Mouse (Mus musculus): ENCODE data around the gene Sema3e.
A peak's percentile ranks its signal among the peaks of the same experiment; 100 is the strongest.

Gene Sema3e

DNA sequence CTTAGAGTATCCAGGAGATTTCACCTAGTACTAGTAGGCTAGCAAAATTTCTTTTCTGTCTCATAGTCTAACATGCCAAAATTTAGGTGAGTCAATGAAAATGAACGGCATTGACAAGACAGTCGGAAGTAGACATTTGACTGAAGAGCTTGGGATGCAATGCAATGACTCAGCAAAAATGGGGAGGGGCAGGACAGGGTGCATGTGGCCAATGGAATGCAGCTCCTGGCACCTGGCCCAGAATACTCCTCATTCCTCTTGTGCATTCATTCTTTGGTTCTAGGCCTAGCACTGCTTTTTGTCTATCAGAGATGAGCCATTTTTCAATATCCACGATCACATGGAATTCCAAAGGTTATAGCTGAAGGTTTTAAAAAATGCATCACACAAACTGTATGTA is 48.1 kb downstream of the Sema3e start:
- no peak for DNase-seq (ENCODE audit: low read depth, low spot score)

DNA sequence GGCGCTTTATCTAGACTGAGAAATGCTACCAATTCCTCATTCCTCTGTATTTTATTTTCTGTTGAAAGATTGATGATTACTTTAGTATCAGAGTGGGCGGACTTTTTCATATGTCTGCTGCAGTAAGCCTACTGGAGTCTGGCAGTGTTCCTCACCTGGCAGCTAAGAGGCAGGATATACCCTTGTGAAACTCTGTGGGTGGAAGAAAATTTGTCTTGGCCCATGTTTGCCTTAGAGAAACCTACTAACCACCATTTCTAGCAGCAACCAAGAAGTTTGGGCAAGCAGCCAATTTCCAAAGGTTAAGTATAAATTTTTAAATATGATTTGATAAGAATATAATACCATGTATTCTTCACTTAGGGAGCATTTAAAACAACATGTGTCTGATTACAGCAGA is 63.0 kb downstream of the Sema3e start:
- no peak for DNase-seq (ENCODE audit: low read depth, low spot score)

DNA sequence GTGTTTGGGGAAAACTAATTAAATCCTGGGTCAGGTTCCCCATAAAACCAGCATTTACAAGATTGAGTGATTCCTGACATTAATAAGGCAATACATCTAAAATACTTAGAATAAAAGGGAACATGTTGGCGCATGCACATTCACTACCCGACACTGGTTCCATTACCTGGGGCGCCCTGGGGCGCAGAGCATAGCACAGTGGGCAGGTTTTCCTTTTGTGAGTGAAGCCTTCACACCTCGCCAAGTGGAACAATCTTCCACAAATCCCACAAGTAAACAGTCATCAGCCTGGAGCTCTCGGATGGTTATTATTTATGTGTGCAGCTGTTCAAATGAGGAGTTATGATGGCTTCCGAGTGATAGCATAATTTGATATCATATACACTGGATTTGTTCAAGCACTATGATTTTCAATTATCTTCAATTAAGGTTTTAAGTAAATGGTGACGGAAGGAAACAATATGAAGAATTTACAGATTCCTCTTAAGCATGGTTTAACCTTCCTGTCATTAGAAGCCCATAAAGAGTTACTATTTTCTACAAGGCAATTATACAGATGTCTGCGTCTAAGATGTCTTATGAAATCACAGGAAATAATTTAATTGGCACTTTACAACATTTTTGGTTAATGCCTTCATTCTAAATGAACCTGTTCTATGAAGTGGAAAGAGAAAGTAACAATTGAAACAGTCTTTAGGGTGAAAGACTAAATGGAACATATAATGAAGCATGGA is 65.0 kb downstream of the Sema3e start:
- DNase-seq (ENCODE audit: low read depth, low spot score): no peak

DNA sequence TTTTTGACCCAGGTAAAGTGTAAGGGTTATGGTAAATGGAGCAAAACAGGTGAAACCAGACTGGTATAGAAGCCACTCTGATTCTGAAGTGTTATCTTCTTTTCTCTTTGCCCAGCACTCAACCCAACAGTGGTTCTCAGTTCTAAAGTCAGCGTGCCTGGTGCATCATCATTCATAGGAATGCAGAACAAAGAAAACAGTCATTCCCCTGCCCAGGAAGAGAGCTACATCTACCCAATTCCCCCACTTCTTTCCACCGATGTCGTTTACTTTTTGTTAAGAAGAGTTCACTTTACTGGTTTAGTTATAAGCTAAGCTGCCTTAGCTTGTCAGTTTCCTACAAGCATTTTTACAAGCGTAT is 65.5 kb downstream of the Sema3e start:
- no peak for DNase-seq (ENCODE audit: low read depth, low spot score)

DNA sequence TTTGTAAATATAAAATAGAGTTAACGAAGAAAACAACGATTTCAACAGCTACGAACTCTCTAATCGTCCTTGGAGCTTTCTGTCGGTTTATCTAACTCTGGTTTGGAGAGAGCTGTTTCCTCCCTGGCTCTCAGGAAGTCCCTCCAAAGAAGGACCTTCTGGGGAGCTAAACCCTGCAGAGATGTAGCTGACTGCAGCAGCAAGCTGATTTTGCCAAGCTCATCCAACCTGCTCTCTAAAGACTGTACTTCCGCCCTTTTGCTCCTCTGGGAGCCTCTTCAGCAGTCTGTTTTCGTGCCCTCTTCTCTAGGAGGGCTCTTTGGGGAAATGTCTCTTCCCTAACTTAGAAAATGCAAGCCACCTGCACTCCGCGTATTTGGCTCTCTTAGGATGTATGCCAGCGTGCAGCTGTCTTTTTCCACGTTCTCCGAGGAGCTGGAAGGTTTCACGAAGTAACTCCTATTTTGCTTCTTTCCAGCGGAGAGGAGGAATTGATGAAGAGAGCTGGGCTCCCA is 67.2 kb downstream of the Sema3e start:
- no peak for DNase-seq (ENCODE audit: low read depth, low spot score)

DNA sequence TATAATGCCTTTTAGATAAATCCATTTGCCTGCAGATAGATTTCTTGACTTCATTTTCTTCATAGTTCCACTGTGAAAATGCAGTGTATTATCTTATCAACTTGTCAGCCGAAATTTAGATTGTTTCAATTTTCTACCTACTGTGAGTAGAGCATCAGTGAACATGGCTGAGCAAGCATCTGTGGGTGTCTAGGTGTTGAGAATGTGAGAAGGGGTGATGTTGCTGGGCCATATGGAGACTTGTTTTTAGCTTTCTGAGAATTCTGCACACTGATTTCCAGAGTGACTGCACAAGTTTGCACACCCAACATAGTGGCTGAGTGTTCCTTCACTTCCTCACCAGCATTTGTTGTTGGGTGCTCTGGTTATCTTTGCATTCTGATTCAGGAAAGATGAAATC is 71.1 kb downstream of the Sema3e start:
- no peak for DNase-seq (ENCODE audit: low read depth, low spot score)

DNA sequence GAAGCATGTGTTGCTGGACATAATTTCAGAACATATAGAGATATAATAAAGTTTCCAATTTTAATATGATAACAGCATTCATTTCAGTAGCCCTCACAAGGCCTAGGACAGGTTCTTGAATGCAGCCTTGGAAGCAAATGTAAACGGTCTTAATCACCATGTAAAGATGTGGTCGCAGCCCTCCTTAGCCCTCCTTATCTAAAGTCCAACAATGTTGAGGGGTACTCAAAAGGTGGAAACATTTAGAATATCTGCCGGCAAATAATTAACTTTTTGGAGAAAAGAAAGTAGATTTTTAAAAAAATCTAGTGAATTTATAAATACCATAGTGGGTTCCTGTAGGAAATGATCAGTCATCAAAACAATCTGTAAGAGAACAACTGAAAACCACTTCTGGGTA is 73.6 kb downstream of the Sema3e start:
- no peak for DNase-seq (ENCODE audit: low read depth, low spot score)

DNA sequence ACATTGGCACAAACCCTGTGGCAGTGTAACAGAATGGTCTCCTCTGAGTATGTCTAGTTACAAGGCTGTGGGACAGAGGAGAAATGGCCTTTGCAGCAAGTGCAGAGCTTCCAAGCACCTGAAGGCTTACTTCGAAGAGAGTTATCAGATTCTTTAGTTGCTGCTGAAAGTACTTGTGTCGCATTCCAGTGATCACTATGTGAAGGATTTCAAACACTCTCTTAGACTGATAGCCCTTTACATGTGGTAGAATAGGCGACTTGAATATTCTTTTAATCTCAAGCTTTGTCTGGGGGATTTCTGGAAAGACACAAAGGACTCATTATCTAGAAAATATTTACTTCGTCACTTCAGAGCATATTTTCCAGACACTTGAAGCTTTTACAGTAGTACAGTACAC is 82.3 kb downstream of the Sema3e start:
- DNase-seq (ENCODE audit: low read depth, low spot score): no peak

DNA sequence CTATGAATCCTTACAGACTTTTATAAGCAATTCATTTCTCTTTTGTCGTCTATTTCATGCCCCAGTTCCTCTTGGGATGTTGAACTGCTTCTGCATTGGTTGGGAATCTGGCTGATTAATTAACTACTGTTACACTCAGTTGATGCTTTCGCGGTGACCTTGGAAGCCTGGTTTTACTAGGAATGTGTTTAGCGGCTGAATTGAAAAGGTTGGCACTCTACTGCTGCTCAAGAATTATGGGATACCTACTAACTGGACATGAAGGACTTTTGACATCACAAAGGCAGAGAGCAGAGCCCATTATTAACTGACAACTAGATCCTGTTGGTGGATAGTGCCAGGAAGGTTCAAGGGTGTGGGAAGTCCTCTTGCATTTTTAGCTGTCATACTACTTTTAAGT is 83.9 kb downstream of the Sema3e start:
- DNase-seq (ENCODE audit: low read depth, low spot score): no peak

DNA sequence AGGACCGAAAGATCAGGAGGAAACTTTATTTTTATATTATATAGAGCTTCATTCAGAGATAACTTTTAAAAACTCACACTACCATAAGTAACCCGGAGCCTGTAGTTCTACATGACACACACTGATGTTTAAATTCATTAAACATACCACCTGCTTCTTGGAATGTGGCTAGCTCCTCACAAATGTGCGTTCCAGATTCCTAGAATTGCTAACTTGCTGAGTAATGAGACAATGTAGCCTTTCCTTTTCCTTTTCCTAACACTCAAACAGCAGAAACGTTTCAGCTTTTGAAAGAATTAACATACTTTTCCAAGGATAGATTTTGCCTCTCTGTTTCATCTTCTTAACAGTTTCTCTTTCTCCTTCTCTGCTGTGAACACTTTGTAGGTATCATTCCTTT is 86.3 kb downstream of the Sema3e start:
- DNase-seq (ENCODE audit: low read depth, low spot score): no peak

DNA sequence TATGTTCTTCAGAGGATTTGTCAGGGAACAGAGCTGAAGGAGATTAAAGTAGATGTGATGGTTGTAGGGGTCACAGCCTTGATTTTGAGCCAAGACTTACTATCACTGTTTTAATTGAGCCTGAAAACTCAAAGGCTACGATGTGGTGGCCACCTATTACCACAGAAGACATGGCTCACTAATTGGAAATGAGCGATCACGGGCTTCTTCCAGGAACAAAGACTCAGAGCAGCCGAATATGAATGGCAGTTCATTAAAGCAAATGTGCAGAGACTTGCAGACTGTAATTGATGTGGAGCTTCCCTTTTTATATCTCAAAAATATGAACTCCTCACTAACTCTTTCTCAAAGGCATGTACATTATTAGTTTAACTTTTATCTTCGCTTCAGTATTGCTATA is 96.8 kb downstream of the Sema3e start:
- DNase-seq (ENCODE audit: low read depth, low spot score): no peak

DNA sequence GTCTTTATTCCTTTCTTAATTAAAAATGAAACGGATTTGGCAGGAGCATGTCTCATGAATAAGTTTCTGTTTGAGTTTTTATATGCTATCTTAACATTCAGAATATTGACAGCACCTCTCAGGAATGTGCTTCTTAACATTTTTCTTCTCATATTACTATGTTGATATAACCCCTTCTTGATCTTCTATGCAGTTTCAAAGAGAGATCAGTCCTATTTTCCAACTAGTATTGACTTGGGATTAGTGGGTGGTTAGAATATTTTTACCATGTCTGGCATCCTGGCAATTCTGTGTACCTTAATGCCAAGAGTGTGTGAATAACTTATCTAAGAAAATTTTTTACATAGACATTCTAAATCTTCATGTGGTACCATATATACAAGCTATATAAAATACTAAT is 101.5 kb downstream of the Sema3e start:
- DNase-seq (ENCODE audit: low read depth, low spot score): no peak

DNA sequence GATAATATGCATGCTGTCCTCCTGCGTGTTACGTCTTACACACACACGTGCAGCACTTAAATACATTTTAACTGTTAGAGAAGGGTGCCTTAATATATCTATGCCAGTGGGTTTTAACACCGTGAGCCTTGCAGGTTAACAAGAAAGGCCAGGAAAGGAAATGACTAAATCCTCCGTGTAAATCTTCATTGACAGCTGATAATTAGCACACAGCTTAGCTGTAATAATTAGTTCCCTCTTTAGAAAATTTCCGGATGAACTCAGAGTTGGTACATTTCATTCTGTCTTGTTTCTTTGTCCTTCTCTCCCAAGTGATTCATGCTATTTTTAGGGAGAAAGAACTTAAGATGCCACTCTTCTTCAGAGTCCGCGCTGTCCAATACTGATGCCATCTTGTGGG is 110.9 kb downstream of the Sema3e start:
- no peak for DNase-seq (ENCODE audit: low read depth, low spot score)

DNA sequence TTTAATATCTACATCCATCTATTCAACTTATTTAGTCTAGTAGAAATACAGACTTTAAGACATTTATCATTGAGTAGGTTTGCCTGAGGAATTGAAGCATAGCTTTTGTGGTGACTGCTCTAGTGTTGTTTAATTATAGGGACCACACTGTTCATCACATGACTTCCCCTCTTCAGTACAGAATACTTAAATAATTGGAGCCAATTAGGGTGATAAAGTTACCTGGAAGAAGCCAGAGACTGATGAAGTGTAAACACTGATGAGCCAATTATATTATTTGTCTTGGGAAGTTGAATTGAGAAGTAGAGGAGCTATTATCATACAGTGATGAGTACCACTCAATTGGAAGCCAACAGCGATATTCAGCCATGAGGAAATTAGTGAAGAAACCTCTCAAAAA is 113.6 kb downstream of the Sema3e start:
- DNase-seq (ENCODE audit: low read depth, low spot score): no peak

DNA sequence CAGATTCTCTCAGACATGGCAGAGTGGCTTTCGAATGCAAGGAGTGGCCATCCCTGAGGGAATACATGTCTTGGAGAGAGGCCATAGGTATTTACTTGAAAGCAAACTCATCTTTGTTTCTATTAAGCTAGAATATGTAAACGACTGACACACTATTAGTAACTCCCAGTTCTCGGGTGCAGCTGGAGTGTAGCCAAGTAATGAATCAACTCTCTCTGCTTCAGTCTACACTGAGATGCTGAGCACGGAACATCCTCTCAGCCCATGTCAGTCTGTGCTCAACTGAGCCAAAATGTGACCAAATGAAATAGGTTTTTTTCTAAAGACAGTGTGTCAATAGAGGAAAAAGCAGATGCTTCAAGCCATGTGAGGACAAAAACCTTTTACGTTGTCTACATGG is 137.5 kb downstream of the Sema3e start:
- no peak for DNase-seq (ENCODE audit: low read depth, low spot score)

DNA sequence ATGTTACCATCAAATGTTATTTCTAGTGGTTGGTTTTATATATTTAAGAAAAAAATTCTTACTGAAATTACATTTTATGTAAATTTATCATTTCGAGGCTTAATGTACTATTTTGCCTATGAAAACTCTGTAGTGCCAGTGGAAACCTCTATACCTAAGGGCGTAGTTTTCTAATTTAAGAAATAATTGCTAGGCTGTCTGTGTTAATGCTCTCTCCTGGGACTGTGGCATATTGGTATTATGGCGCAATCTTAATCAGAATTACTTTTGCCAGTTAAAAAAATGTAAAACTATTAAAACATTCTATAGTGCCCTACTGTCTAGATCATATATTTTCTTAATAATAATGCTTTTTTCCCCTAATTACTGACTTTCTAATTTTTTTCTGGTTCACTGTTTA is 138.2 kb downstream of the Sema3e start:
- DNase-seq (ENCODE audit: low read depth, low spot score): no peak

DNA sequence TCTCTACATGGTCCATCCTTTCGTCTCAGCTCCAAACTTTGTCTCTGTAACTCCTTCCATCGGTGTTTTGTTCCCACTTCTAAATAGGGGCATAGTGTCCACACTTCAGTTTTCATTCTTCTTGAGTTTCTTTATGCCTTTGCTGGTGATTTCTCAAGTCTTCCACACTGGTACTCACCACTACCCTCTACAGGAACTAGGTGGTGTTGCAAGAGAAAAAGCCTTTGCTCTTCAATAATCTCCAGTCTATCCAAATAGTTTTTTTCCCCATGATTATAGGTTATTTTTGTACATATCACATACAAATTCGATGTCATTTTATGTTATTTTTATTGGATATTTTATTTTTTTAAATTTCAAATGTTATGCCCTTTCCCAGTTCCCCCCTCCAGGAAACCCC is 142.7 kb downstream of the Sema3e start:
- no peak for DNase-seq (ENCODE audit: low read depth, low spot score)

DNA sequence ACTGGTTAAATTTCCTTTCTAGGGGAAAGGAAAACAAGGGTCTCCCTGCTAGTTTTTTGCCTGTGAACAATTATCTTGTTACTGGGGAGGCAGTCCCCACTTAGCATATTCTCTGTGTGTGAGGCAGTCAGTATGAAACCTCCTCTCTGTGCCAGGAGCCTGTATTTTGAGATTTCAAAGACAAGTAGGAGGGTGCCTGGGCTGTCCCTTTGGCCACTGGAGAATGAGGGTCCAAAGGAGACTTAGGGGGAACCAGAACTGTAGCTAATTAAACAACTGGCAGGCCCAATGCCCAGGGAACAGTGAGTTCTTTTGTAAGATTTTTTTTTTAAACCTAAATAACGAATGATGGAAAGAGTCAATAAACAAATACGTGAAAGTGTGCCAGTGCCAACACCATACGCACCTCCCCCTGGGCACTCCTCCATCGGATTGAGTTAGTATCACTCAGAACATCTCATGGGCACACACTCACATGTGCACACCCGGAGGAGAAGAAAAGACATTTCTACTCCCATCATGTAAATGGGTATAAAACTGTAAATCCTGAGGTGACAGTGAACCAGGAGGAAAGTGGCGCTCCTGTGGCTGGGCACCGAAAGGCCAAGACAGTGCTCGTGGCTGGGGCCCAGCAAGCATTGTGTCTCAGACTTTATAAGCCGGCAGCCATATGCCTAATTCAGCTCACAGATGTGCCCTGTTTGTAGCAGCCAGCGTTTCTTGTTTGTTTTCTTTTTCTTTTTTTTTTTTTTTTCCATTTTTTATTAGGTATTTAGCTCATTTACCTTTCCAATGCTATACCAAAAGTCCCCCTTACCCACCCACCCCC is 148.5 kb downstream of the Sema3e start:
- no peak for DNase-seq (ENCODE audit: low read depth, low spot score)

DNA sequence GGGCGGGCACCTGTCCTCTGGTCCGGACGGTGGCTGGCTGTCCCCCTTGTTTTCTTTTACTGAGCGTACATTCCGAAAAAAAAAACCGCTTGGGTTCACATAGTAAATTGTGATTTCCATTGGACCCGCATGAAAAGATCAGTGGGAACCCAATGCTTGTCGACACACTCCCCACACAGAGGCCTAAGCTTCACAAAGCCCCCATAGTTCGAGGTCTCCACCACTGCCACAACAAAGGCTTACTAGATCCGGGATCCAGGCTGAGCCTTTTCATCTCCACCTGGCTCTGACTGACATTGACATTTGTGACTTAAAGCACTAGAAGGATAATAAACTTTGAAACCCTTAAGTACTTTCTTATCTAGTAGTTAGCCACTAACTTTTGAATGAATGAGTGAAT is 155.5 kb downstream of the Sema3e start:
- no peak for DNase-seq (ENCODE audit: low read depth, low spot score)

DNA sequence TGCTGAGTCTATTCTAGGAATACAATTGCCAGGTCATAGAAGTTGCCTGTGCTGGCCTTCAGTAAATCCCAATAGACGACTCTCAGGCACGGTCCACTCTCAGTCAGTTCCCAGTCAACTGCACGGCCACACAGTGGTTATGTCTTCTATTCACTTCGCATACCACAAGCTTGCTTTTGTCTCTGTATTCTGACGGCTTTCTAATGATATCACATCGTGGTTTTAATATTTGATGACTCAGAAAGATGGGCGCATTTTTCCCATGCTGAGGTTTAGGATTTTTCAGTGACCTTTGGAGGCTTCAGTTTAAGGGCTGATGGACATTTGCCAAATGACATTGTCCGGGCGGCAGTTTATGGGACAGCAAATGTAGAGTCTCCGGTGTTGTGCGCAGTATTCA is 157.1 kb downstream of the Sema3e start:
- no peak for DNase-seq (ENCODE audit: low read depth, low spot score)

DNA sequence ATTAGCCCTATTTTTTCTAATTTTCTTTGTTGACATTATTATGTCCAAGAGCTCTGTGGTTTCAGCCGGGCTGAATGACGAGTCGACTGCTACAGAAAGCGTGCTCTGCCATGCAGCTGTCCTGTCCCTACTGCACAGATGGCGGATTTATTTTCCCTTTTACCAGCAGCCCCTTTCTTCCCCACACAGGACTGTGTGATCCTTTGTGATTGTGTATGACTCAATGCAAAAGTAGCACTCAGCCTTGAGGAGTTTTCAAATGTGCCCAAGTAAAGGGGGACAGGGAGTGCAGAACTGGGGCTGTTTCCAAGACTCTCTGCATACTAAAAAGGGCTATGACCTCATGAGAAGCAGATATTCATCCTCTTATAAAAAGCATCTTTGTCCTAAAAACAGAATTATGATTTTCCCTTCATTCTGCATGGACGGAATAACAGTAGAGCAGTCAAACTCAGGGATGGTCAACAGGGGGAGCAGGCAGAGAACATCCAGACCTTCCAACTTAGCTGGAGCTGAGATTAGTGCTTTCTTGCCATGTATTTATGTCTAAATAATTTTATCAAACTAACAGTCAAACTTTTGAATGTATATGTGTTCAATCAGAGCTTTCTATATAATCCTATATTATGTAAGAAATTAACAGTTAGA is 170.2 kb downstream of the Sema3e start:
- peak; percentile 2 for DNase-seq (ENCODE audit: low read depth, low spot score)

DNA sequence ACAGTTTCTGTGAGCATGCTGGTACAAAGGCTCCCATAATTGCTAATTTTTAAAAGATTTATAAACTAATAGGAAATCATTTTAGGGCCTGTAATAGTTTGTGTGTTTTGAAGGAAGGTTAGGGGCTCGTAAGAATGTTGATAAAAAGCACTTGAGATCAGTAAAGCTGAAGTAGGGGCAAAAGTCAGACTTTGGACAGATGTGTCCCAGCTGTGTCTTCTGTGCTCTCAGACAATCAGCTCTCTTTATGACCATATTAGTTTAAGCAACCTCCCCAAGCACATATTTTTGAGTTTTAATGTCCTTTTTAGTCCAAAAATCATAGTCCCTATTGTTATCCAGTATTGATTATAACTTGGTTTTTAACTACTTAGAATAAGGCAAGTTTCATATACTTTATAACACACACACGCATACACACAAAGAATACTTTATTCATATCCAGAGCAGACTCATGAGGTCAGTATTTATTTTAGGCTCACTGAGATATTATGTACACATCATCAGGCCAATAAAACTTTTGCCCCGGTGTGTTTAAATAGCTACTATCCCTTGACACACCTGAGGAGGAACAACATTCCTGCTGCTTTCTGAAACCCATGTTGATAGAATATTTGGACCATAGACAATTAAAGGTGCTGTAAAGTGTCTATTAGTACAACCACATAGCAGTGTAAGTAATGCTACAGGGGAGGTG is 173.4 kb downstream of the Sema3e start:
- DNase-seq (ENCODE audit: low read depth, low spot score): no peak
